Mouse (Mus musculus) kidney, embryonic 16.5 days (tissue): Measurements from ENCODE around the gene Gm10031. TPM values are rescaled to one million over a fixed set of nuclear protein-coding genes. Genes with fewer than 3 reads are reported as not detected.
A peak's percentile ranks its signal among the peaks of the same experiment; 100 is the strongest.
"Not testable (repeated sequence)": the region's sequence is repeated elsewhere in the genome, so short reads cannot be mapped to it uniquely, and the experiment has no call there.

ENCODE experiments used
- ATAC-seq: fragments of 200-750 bp; cut with Nextera tagmentation; 2 replicates; pipeline ENCODE4 v1.8.0; 2017; ENCODE audit warnings: moderate TSS enrichment; ENCODE audit not compliant: low FRiP score, low TSS enrichment
- H3K27ac ChIP-seq: fragments of 300-500 bp; sonication (generic); 2 replicates; pipeline ENCODE4 v1.5.1; 2014; ENCODE audit warnings: low read length
- H3K27me3 ChIP-seq: fragments of 300-500 bp; sonication (generic); 2 replicates; pipeline ENCODE4 v1.6.1; 2014; ENCODE audit warnings: low read length, control low read depth, mixed read lengths; ENCODE audit not compliant: insufficient read depth
- H3K36me3 ChIP-seq: fragments of 300-500 bp; sonication (generic); 2 replicates; pipeline ENCODE4 v1.6.1; 2014; ENCODE audit warnings: low read length, control low read depth, mixed read lengths; ENCODE audit not compliant: insufficient read depth
- H3K4me1 ChIP-seq: fragments of 300-500 bp; sonication (generic); 2 replicates; pipeline ENCODE4 v1.6.1; 2014; ENCODE audit warnings: low read length, control low read depth, mixed read lengths; ENCODE audit not compliant: insufficient read depth
- H3K4me2 ChIP-seq: fragments of 300-500 bp; sonication (generic); replicated peaks from 2 replicates; pipeline ENCODE4 v1.6.1; 2014; ENCODE audit warnings: low read depth, low read length
- H3K4me3 ChIP-seq: fragments of 300-500 bp; sonication (generic); 2 replicates; pipeline ENCODE4 v1.5.1; 2014; ENCODE audit warnings: mild to moderate bottlenecking, low read length
- H3K9ac ChIP-seq: fragments of 300-500 bp; sonication (generic); replicated peaks from 2 replicates; pipeline ENCODE4 v1.6.1; 2014; ENCODE audit warnings: low read length
- H3K9me3 ChIP-seq: fragments of 300-500 bp; sonication (generic); 2 replicates; pipeline ENCODE4 v1.6.1; 2016; ENCODE audit warnings: low read length, control low read depth
- WGBS: fragments of 180-500 bp; shearing (Covaris S2); extraction: QIAGEN DNeasy Blood & Tissue Kit; methylation state at CpG from one replicate; pipeline ENCODE4 v1.1.7; 2014; 5-methylcytosine and 5-hydroxymethylcytosine counted together
- polyA plus RNA-seq: library from polyadenylated mRNA; unstranded; fragments of >200 nt; fragmentation: Nextera tagmentation; extraction: Ambion mirVana; gene quantifications from 2 replicates; pipeline ENCODE4 v1.2.1, GENCODE M21; 2015

Gene Gm10031
- polyA plus RNA-seq: 0.35 and 1.3 TPM in 2 replicates

GRCm38 (mm10) chr1:156523842-156524241 is at the start of gene Gm10031:
Gm10031 (plus strand) TSS chr1:156524012.
- H3K9me3 ChIP-seq, H3K4me3 ChIP-seq, H3K4me1 ChIP-seq, H3K36me3 ChIP-seq, H3K27ac ChIP-seq, H3K27me3 ChIP-seq, H3K9ac ChIP-seq, H3K4me2 ChIP-seq: not testable (repeated sequence)
- whole genome bisulfite sequencing: 96% methylated on average over 20 of the region's 22 CpGs
- ATAC-seq: 0 out of 2 replicates have a peak, but pooled peaks have one; percentile 61

- H3K36me3 ChIP-seq: no peaks in the 10 kb centered on the region
- no peak overlapping the region for H3K27ac ChIP-seq
- WGBS: 63% methylated on average over 3 of the region's 3 CpGs
- no peak overlapping the region for H3K9ac ChIP-seq
- H3K9me3 ChIP-seq: no peaks in the 10 kb centered on the region
- H3K4me2 ChIP-seq: no peak overlapping the region
- H3K4me1 ChIP-seq: peaks cover 18% of the 10 kb centered on the region
- H3K4me3 ChIP-seq: no peak overlapping the region
- no peaks in the 10 kb centered on the region for H3K27me3 ChIP-seq
- no peak for ATAC-seq
Observed at GRCm38 (mm10) chr1:156474854-156475253, 49.0 kb upstream of the Gm10031 start.

GRCm38 (mm10) chr1:156476016-156476415 is 47.8 kb upstream of the Gm10031 start:
- Histone ChIP-seq H3K4me2 (no peak overlapping the region), H3K9ac (no peak overlapping the region), H3K27ac (no peak overlapping the region), H3K4me1 (peaks cover 11% of the 10 kb centered on the region), H3K9me3 (no peaks in the 10 kb centered on the region), H3K4me3 (no peak overlapping the region), H3K27me3 (no peaks in the 10 kb centered on the region), H3K36me3 (no peaks in the 10 kb centered on the region)
- 43% methylated on average over 2 of the region's 2 CpGs for WGBS
- ATAC-seq: no peak

GRCm38 (mm10) chr1:156476535-156476934 is 47.3 kb upstream of the Gm10031 start:
- Histone ChIP-seq H3K4me3 (no peak overlapping the region), H3K36me3 (no peaks in the 10 kb centered on the region), H3K4me1 (peaks cover 8% of the 10 kb centered on the region), H3K27me3 (no peaks in the 10 kb centered on the region), H3K4me2 (no peak overlapping the region), H3K27ac (no peak overlapping the region), H3K9ac (no peak overlapping the region), H3K9me3 (no peaks in the 10 kb centered on the region)
- no peak for ATAC-seq
- 43% methylated on average over 7 of the region's 7 CpGs for WGBS

GRCm38 (mm10) chr1:156481826-156482225 is 42.0 kb upstream of the Gm10031 start:
- WGBS: 89% methylated on average over 3 of the region's 3 CpGs
- Histone ChIP-seq H3K27me3 (no peaks in the 10 kb centered on the region), H3K9me3 (no peaks in the 10 kb centered on the region), H3K4me2 (no peak overlapping the region), H3K4me1 (no peaks in the 10 kb centered on the region), H3K4me3 (no peak overlapping the region), H3K9ac (no peak overlapping the region), H3K36me3 (no peaks in the 10 kb centered on the region), H3K27ac (no peak overlapping the region)
- no peak for ATAC-seq

DNA sequence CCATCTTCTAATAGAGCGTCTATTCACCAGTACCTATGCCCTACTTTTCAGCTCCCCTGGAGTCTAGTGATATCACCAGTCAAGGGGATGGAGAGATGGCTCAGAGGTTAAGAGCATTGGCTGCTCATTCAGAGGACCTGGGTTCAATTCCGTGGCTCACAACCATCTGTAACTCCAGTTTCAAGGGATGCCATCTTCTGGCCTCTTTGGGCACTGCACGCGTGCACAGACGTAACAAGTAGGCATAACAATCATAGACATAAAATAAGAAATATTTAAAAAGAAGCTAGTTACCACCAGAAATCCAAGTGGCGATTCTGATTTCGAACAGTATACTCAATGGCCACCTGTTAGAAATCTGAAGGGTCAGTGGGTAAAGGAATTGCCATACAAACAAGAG is 36.3 kb upstream of the Gm10031 start:
- H3K27me3 ChIP-seq: no peaks in the 10 kb centered on the region
- no peak for ATAC-seq
- H3K36me3 ChIP-seq: no peaks in the 10 kb centered on the region
- H3K4me3 ChIP-seq: no peak overlapping the region
- no peak overlapping the region for H3K4me2 ChIP-seq
- no peaks in the 10 kb centered on the region for H3K4me1 ChIP-seq
- H3K9me3 ChIP-seq: no peaks in the 10 kb centered on the region
- no peak overlapping the region for H3K9ac ChIP-seq
- WGBS: 96% methylated on average over 7 of the region's 7 CpGs
- no peak overlapping the region for H3K27ac ChIP-seq

DNA sequence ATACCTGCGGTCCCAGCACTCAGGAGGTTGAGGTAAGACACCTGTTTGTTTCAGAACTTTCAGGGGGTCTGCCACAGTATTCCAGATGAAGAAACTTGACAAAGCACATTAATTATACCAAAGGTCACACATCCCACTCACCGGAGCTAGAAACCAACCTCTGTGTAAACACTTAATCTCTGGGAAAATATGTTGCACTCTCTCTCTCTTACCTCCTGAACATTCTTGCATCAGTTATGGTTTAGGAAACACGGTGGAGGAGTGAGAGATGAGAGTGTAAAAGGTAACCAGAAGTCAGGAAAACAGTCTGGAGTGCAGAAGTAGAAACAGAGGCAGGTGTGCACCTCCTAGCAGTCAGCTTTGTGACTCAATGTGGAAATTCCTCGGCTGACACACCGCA is 35.8 kb upstream of the Gm10031 start:
- Histone ChIP-seq H3K4me3 (no peak overlapping the region), H3K27ac (no peak overlapping the region), H3K36me3 (no peaks in the 10 kb centered on the region), H3K9ac (no peak overlapping the region), H3K9me3 (no peaks in the 10 kb centered on the region), H3K4me1 (no peaks in the 10 kb centered on the region), H3K27me3 (no peaks in the 10 kb centered on the region), H3K4me2 (no peak overlapping the region)
- no peak for ATAC-seq
- WGBS: 60% methylated on average over 5 of the region's 5 CpGs

- H3K36me3 ChIP-seq: no peaks in the 10 kb centered on the region
- no peak overlapping the region for H3K4me3 ChIP-seq
- WGBS: 78% methylated on average over 4 of the region's 4 CpGs
- no peak overlapping the region for H3K4me2 ChIP-seq
- H3K27ac ChIP-seq: no peak overlapping the region
- H3K9ac ChIP-seq: no peak overlapping the region
- no peak for ATAC-seq
- H3K4me1 ChIP-seq: no peaks in the 10 kb centered on the region
- H3K9me3 ChIP-seq: no peaks in the 10 kb centered on the region
- no peaks in the 10 kb centered on the region for H3K27me3 ChIP-seq
Observed at GRCm38 (mm10) chr1:156491226-156491796, 32.5 kb upstream of the Gm10031 start.

GRCm38 (mm10) chr1:156495025-156495424 is 28.8 kb upstream of the Gm10031 start:
- no peaks in the 10 kb centered on the region for H3K4me1 ChIP-seq
- no peaks in the 10 kb centered on the region for H3K36me3 ChIP-seq
- no peaks in the 10 kb centered on the region for H3K27me3 ChIP-seq
- no peak overlapping the region for H3K4me2 ChIP-seq
- no peak overlapping the region for H3K27ac ChIP-seq
- no peak overlapping the region for H3K4me3 ChIP-seq
- WGBS: 85% methylated on average over 8 of the region's 8 CpGs
- H3K9ac ChIP-seq: no peak overlapping the region
- 0 out of 2 replicates have a peak, but pooled peaks cover 2% of the 10 kb centered on the region for H3K9me3 ChIP-seq
- ATAC-seq: no peak

DNA sequence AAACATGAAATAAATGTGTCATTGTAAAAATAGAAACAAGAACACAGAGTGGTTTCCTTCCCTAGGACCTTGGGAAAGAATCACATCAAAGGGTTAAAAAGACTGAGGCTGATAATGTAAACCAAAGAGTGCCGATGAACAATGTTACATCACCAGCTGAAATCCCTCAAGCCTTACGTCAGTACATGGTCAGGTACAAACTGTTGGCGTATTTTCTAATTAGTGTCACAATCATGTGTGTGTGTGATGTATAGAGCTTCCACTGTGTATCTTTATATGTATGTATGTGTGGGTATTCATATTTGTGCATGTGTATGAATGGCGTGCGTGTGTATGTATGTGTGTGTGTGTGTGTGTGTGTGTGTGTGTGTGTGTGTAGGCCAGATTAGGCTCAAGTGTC is 26.9 kb upstream of the Gm10031 start:
- Histone ChIP-seq H3K27me3 (no peaks in the 10 kb centered on the region), H3K27ac (no peak overlapping the region), H3K4me2 (no peak overlapping the region), H3K36me3 (no peaks in the 10 kb centered on the region), H3K4me1 (no peaks in the 10 kb centered on the region), H3K9me3 (0 out of 2 replicates have a peak, but pooled peaks cover 2% of the 10 kb centered on the region), H3K9ac (no peak overlapping the region), H3K4me3 (no peak overlapping the region)
- 66% methylated on average over 5 of the region's 5 CpGs for WGBS
- no peak for ATAC-seq
